Mouse (Mus musculus): ENCODE measurements around the gene Tardbp. TPM values are rescaled to one million over a fixed set of nuclear protein-coding genes. Genes with fewer than 3 reads are reported as not detected.
A peak's percentile ranks its signal among the peaks of the same experiment; 100 is the strongest.

Gene Tardbp
- total and polyA plus RNA-seq, 3 experiments: 176 to 618 (median 341) TPM

- H3K27ac ChIP-seq (ENCODE audit: insufficient read depth, low read depth): no peak overlapping the region
- in situ Hi-C loops (cut with MboI; ENCODE audit: low pct_ligation_motif_present, low pct_unique_long_range_greater_than_20kb, low sequenced_read_pairs): loop anchor here (25.0 kb wide), 1 partner anchor 450 kb away; the partner anchor contains the start of genes Fbxo2, Fbxo44 and Fbxo6
- no peaks in the 10 kb centered on the region for H3K79me2 ChIP-seq (replicated peaks; ENCODE audit: control insufficient read depth, extremely low read depth, insufficient read depth, poor library complexity, severe bottlenecking)
- dilution Hi-C loops (cut with MboI; ENCODE audit: extremely low pct_ligation_motif_present, extremely low pct_unique_long_range_greater_than_20kb, low sequenced_read_pairs): no loop called here
- no peak overlapping the region for H3K9ac ChIP-seq (ENCODE audit: insufficient read depth, low read depth)
- peaks cover 40 to 63% of the 10 kb centered on the region in 2 experiments for H3K36me3 ChIP-seq (replicated peaks in 1 of 2; ENCODE audit: control insufficient read depth in 1 of 2, insufficient read depth in 1 of 2, low read length in 1 of 2)
- H3K4me2 ChIP-seq (ENCODE audit: insufficient read depth, low read depth, poor library complexity, severe bottlenecking): no peak overlapping the region
- no peak overlapping the region for H3K4me3 ChIP-seq (replicated peaks in 1 of 3; ENCODE audit: low read depth in 2 of 3, low read length in 2 of 3, poor library complexity in 1 of 3)
- no peak for DNase-seq (ENCODE audit: extremely low read depth)
- H3K9me3 ChIP-seq (replicated peaks; ENCODE audit: low read length): no peaks in the 10 kb centered on the region
- TF ChIP-seq GABPA (IDR thresholded peaks at IDR 0.05; ENCODE audit: insufficient replicate concordance, low read depth, low read length) (no peak), PAX5 (IDR thresholded peaks at IDR 0.05; ENCODE audit: low read length) (no peak), NRF1 (IDR thresholded peaks at IDR 0.05; ENCODE audit: low read depth, low read length) (no peak), MAZ (IDR thresholded peaks at IDR 0.05; ENCODE audit: low read depth, low read length) (no peak), JUND (conservative IDR thresholded peaks at IDR 0.05; ENCODE audit: low read depth, low read length) (no peak)
- H3K27me3 ChIP-seq (replicated peaks): no peaks in the 10 kb centered on the region
- H3K4me1 ChIP-seq (ENCODE audit: control insufficient read depth in 1 of 2, insufficient read depth in 2 of 2): peaks cover 0 to 3% of the 10 kb centered on the region in 2 experiments; a peak in 1 of 4 replicates
Observed at GRCm38 (mm10) chr4:148612557-148612956, 14.3 kb downstream of the Tardbp start.

GRCm38 (mm10) chr4:148610631-148611364 is 16.0 kb downstream of the Tardbp start:
- Histone ChIP-seq H3K4me1 (ENCODE audit: control insufficient read depth in 1 of 2, insufficient read depth in 2 of 2) (peaks cover 0 to 3% of the 10 kb centered on the region in 2 experiments; a peak in 1 of 4 replicates), H3K27ac (ENCODE audit: insufficient read depth, low read depth) (no peak overlapping the region), H3K9ac (ENCODE audit: insufficient read depth, low read depth) (no peak overlapping the region), H3K4me3 (replicated peaks in 1 of 3; ENCODE audit: low read depth in 2 of 3, low read length in 2 of 3, poor library complexity in 1 of 3) (no peak overlapping the region), H3K79me2 (replicated peaks; ENCODE audit: control insufficient read depth, extremely low read depth, insufficient read depth, poor library complexity, severe bottlenecking) (no peaks in the 10 kb centered on the region), H3K9me3 (replicated peaks; ENCODE audit: low read length) (no peaks in the 10 kb centered on the region), H3K36me3 (replicated peaks in 1 of 2; ENCODE audit: control insufficient read depth in 1 of 2, insufficient read depth in 1 of 2, low read length in 1 of 2) (peaks cover 26 to 58% of the 10 kb centered on the region in 2 experiments), H3K27me3 (replicated peaks) (no peaks in the 10 kb centered on the region), H3K4me2 (ENCODE audit: insufficient read depth, low read depth, poor library complexity, severe bottlenecking) (no peak overlapping the region)
- no peak for DNase-seq (ENCODE audit: extremely low read depth)
- in situ Hi-C loops (cut with MboI; ENCODE audit: low pct_ligation_motif_present, low pct_unique_long_range_greater_than_20kb, low sequenced_read_pairs) (loop anchor here (25.0 kb wide), 1 partner anchor 448 kb away; the partner anchor contains the start of genes Fbxo2, Fbxo44 and Fbxo6), dilution Hi-C loops (cut with MboI; ENCODE audit: extremely low pct_ligation_motif_present, extremely low pct_unique_long_range_greater_than_20kb, low sequenced_read_pairs) (no loop called here)
- no peak for TF ChIP-seq JUN (IDR thresholded peaks at IDR 0.05; ENCODE audit: insufficient read depth, low read depth, low read length)
- no peak for TF ChIP-seq ZC3H11A (IDR thresholded peaks at IDR 0.05; ENCODE audit: low read depth, low read length)
- TF ChIP-seq MAX (IDR thresholded peaks at IDR 0.05; ENCODE audit: low read length): no peak
- TF ChIP-seq POLR2A (IDR thresholded peaks at IDR 0.05; ENCODE audit: low read depth, low read length): peak; percentile 5; the same call in 1 of the 2 replicates
- 0 out of 2 replicates have a peak, but pooled peaks have one; percentile 21 for TF ChIP-seq CHD2 (IDR thresholded peaks at IDR 0.05; ENCODE audit: low read length)
- TF ChIP-seq TBP (conservative IDR thresholded peaks at IDR 0.05; ENCODE audit: low read depth, low read length): no peak
- peak; percentile 90; the same call in 1 of the 2 replicates for TF ChIP-seq POLR2AphosphoS2 (IDR thresholded peaks at IDR 0.05; ENCODE audit: low read depth, low read length)
- TF ChIP-seq ZMIZ1 (IDR thresholded peaks at IDR 0.05; ENCODE audit: low read depth, low read length): 0 out of 2 replicates have a peak, but pooled peaks have one; percentile 8
- TF ChIP-seq MAFK (IDR thresholded peaks at IDR 0.05; ENCODE audit: insufficient replicate concordance, low read length): no peak
- TF ChIP-seq CTCF (conservative IDR thresholded peaks at IDR 0.05 in 1 of 2, IDR thresholded peaks at IDR 0.05 in 1 of 2; ENCODE audit: low read depth in 2 of 2, low read length in 2 of 2): no peak
